Mouse (Mus musculus) liver, adult 2 months (tissue): ENCODE data around the gene Tmc3.

Experiments used
- CTCF ChIP-seq: fragments of 200-500 bp; IDR thresholded peaks from 2 replicates; pipeline ENCODE4 v1.5.1; 2011; ENCODE audit warnings: low read depth, low read length, control low read depth
- POLR2A ChIP-seq: fragments of 200-500 bp; IDR thresholded peaks from 2 replicates; pipeline ENCODE4 v1.6.1; 2011; ENCODE audit warnings: low read length, control low read depth; ENCODE audit not compliant: insufficient read depth; ENCODE audit errors: extremely low read depth

DNA sequence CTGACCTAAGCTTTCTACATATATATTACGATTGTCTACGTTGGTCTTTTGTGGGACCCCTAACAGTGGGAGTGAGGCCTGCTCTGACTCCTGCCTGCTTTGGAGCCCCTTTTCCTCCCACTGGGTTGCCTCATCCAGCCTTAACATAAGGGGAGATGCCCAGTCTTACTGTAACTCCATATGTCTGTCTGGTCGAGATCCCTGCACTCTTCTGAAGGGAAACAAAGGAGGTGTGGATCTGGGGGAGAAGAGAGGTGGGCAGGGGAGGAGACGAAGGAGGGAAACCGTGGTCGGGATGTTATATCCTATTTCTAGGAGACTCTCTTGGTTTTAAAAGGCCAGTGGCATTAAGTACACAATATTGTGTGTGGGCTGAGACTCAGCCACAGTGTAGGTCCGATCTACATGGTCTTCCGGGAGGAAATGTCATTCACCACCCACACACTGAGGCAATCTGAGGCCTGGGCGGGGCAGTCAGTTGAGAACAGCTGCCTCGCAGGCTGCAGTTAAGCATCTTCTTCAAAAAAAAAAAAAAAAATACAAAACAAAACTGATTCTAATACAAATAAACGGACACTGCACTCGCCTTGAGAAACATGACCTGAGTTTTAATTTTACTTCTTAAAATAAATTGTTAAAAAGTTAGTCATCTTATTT is 20.0 kb upstream of the Tmc3 start:
- TF ChIP-seq POLR2A: no peak
- no peak for TF ChIP-seq CTCF
